Mouse (Mus musculus): Measurements from ENCODE around the gene Agpat1. TPM values are rescaled to one million over a fixed set of nuclear protein-coding genes. Genes with fewer than 3 reads are reported as not detected.

Gene Agpat1
- polyA plus RNA-seq (2015; fragmentation: Nextera tagmentation; extraction: Ambion mirVana): 128 and 130 TPM in 2 replicates

- Histone ChIP-seq H3K4me3 (peak within 1 kb of the TSS; percentile 86), H3K9ac (peak within 1 kb of the TSS; percentile 94), H3K27me3 (replicated peaks) (no peaks in the 10 kb centered on the region), H3K36me3 (replicated peaks) (peaks cover 11% of the 10 kb centered on the region; the same call in 1 of the 2 replicates), H3K4me2 (peak within 1 kb of the TSS; percentile 70), H3K4me1 (peaks cover 51% of the 10 kb centered on the region), H3K9me3 (no peaks in the 10 kb centered on the region), H3K27ac (peak within 1 kb of the TSS; percentile 92)
- 0% methylated on average over 35 of the region's 35 CpGs for whole genome bisulfite sequencing
- ATAC-seq (replicated peaks): peak; percentile 87
Measured at GRCm38 (mm10) chr17:34604061-34604508, at the start of gene Agpat1. Gene Agpat1 (plus strand): TSS chr17:34604262.

GRCm38 (mm10) chr17:34555483-34555882 is 48.6 kb upstream of the Agpat1 start:
- no peak for ATAC-seq (replicated peaks)
- H3K27ac ChIP-seq: no peak overlapping the region
- H3K36me3 ChIP-seq (replicated peaks): no peaks in the 10 kb centered on the region
- no peak overlapping the region for H3K4me3 ChIP-seq
- H3K9me3 ChIP-seq: no peaks in the 10 kb centered on the region
- H3K9ac ChIP-seq: no peak overlapping the region
- 24% methylated on average over 5 of the region's 5 CpGs for WGBS
- H3K27me3 ChIP-seq (replicated peaks): no peaks in the 10 kb centered on the region
- no peaks in the 10 kb centered on the region for H3K4me1 ChIP-seq
- no peak overlapping the region for H3K4me2 ChIP-seq

DNA sequence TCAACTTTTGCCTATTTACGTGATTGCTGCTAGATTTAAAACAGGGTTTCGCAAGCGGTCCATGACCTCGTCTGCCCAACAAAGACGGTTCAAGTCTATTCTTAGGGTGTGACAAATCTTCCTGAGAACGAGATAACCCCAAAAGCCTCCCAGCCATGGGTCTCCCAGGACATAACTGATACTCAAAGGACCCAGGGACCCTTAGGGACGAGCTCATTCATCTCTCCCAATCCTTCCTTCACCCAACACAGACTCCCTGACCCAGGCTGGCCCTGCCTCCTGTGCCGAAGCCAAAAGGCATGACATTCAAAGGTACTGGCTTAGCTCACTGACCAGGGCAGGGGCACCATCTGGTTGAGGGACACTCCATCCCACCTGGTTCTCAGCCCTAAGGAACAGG is 47.7 kb upstream of the Agpat1 start:
- no peaks in the 10 kb centered on the region for H3K9me3 ChIP-seq
- no peak overlapping the region for H3K4me3 ChIP-seq
- H3K9ac ChIP-seq: no peak overlapping the region
- no peaks in the 10 kb centered on the region for H3K36me3 ChIP-seq (replicated peaks)
- no peaks in the 10 kb centered on the region for H3K27me3 ChIP-seq (replicated peaks)
- no peaks in the 10 kb centered on the region for H3K4me1 ChIP-seq
- H3K27ac ChIP-seq: no peak overlapping the region
- H3K4me2 ChIP-seq: no peak overlapping the region
- WGBS: 86% methylated on average over 8 of the region's 8 CpGs
- no peak for ATAC-seq (replicated peaks)

- Histone ChIP-seq H3K27ac (no peak overlapping the region), H3K4me3 (no peak overlapping the region), H3K27me3 (replicated peaks) (no peaks in the 10 kb centered on the region), H3K4me1 (no peaks in the 10 kb centered on the region), H3K4me2 (no peak overlapping the region), H3K36me3 (replicated peaks) (no peaks in the 10 kb centered on the region), H3K9me3 (no peaks in the 10 kb centered on the region), H3K9ac (no peak overlapping the region)
- no peak for ATAC-seq (replicated peaks)
- 81% methylated on average over 11 of the region's 11 CpGs for whole genome bisulfite sequencing
Measured at GRCm38 (mm10) chr17:34557411-34557810, 46.7 kb upstream of the Agpat1 start.

- Histone ChIP-seq H3K27ac (no peak overlapping the region), H3K9ac (no peak overlapping the region), H3K4me2 (no peak overlapping the region), H3K4me1 (no peaks in the 10 kb centered on the region), H3K27me3 (replicated peaks) (no peaks in the 10 kb centered on the region), H3K36me3 (replicated peaks) (no peaks in the 10 kb centered on the region), H3K4me3 (no peak overlapping the region), H3K9me3 (no peaks in the 10 kb centered on the region)
- ATAC-seq (replicated peaks): no peak
- 85% methylated on average over 7 of the region's 7 CpGs for WGBS
Measured at GRCm38 (mm10) chr17:34559116-34559515, 44.9 kb upstream of the Agpat1 start.

GRCm38 (mm10) chr17:34559895-34560294 is 44.2 kb upstream of the Agpat1 start:
- ATAC-seq (replicated peaks): no peak
- Histone ChIP-seq H3K9ac (no peak overlapping the region), H3K4me1 (no peaks in the 10 kb centered on the region), H3K36me3 (replicated peaks) (no peaks in the 10 kb centered on the region), H3K4me2 (no peak overlapping the region), H3K9me3 (no peaks in the 10 kb centered on the region), H3K27me3 (replicated peaks) (no peaks in the 10 kb centered on the region), H3K4me3 (no peak overlapping the region), H3K27ac (no peak overlapping the region)
- WGBS: 29% methylated on average over 15 of the region's 15 CpGs

GRCm38 (mm10) chr17:34560438-34560837 is 43.6 kb upstream of the Agpat1 start:
- H3K4me3 ChIP-seq: no peak overlapping the region
- no peaks in the 10 kb centered on the region for H3K27me3 ChIP-seq (replicated peaks)
- no peaks in the 10 kb centered on the region for H3K4me1 ChIP-seq
- no peak overlapping the region for H3K4me2 ChIP-seq
- no peaks in the 10 kb centered on the region for H3K9me3 ChIP-seq
- ATAC-seq (replicated peaks): no peak
- H3K9ac ChIP-seq: no peak overlapping the region
- H3K27ac ChIP-seq: no peak overlapping the region
- H3K36me3 ChIP-seq (replicated peaks): no peaks in the 10 kb centered on the region
- 88% methylated on average over 6 of the region's 6 CpGs for WGBS

- no peak for ATAC-seq (replicated peaks)
- Histone ChIP-seq H3K9me3 (no peaks in the 10 kb centered on the region), H3K27me3 (replicated peaks) (no peaks in the 10 kb centered on the region), H3K9ac (no peak overlapping the region), H3K36me3 (replicated peaks) (no peaks in the 10 kb centered on the region), H3K4me1 (no peaks in the 10 kb centered on the region), H3K4me3 (no peak overlapping the region), H3K4me2 (no peak overlapping the region), H3K27ac (0 out of 2 replicates have a peak overlapping the region, but pooled peaks have one; percentile 20)
- 42% methylated on average over 8 of the region's 8 CpGs for WGBS
Measured at GRCm38 (mm10) chr17:34561200-34561599, 42.9 kb upstream of the Agpat1 start.

GRCm38 (mm10) chr17:34562595-34562994 is 41.5 kb upstream of the Agpat1 start:
- no peak overlapping the region for H3K4me2 ChIP-seq
- no peak for ATAC-seq (replicated peaks)

GRCm38 (mm10) chr17:34563354-34563753 is 40.7 kb upstream of the Agpat1 start:
- WGBS: 76% methylated on average over 11 of the region's 11 CpGs

More at GRCm38 (mm10) chr17:34562595-34562994, 41.5 kb upstream of the Agpat1 start:
- Histone ChIP-seq H3K27ac (no peak overlapping the region), H3K27me3 (replicated peaks) (0 out of 2 replicates have a peak, but pooled peaks cover 5% of the 10 kb centered on the region), H3K36me3 (replicated peaks) (no peaks in the 10 kb centered on the region), H3K9ac (no peak overlapping the region), H3K9me3 (no peaks in the 10 kb centered on the region), H3K4me3 (no peak overlapping the region), H3K4me1 (no peaks in the 10 kb centered on the region)
- WGBS: 83% methylated on average over 3 of the region's 3 CpGs

DNA sequence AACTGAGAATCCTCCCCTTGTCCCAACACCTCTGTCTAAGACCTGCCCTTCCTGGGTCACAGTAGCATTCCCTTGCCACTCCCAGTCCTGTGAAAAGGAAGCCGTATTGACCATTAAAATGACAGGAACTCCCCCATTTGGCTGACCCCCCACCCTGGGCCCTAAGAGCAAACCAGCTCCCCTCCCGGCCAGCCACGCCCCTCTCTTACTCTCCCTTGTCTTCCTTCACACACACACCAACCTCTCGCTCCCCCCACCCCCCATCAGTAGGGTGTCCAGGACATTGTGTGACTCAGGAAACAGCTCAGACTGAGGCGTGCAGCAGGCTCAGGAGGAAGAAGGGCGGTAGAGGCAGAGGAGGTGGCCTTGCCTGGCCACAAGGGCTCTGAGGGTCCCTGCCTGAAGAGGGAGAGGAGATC is 40.0 kb upstream of the Agpat1 start, which contains the start of gene Notch4:
Gene Notch4, plus strand, starts transcription at position 266 of the 419 bp plus-strand sequence.
- no peak within 1 kb of the TSS for H3K4me3 ChIP-seq
- no peak within 1 kb of the TSS for H3K9ac ChIP-seq
- 0 out of 2 replicates have a peak within 1 kb of the TSS, but pooled peaks have one; percentile 21 for H3K27ac ChIP-seq
- ATAC-seq (replicated peaks): no peak
- 0 out of 2 replicates have a peak within 1 kb of the TSS, but pooled peaks have one; percentile 12 for H3K4me2 ChIP-seq
- no peaks in the 10 kb centered on the region for H3K36me3 ChIP-seq (replicated peaks)
- H3K27me3 ChIP-seq (replicated peaks): 0 out of 2 replicates have a peak, but pooled peaks cover 5% of the 10 kb centered on the region
- 17% methylated on average over 6 of the region's 6 CpGs for WGBS
- H3K9me3 ChIP-seq: no peaks in the 10 kb centered on the region
- H3K4me1 ChIP-seq: no peaks in the 10 kb centered on the region

More at GRCm38 (mm10) chr17:34563354-34563753, 40.7 kb upstream of the Agpat1 start:
- H3K4me3 ChIP-seq: no peak overlapping the region
- ATAC-seq (replicated peaks): no peak
- H3K36me3 ChIP-seq (replicated peaks): no peaks in the 10 kb centered on the region
- no peak overlapping the region for H3K27ac ChIP-seq
- H3K4me2 ChIP-seq: no peak overlapping the region
- H3K4me1 ChIP-seq: no peaks in the 10 kb centered on the region
- H3K9me3 ChIP-seq: no peaks in the 10 kb centered on the region
- no peak overlapping the region for H3K9ac ChIP-seq
- H3K27me3 ChIP-seq (replicated peaks): 0 out of 2 replicates have a peak, but pooled peaks cover 5% of the 10 kb centered on the region

DNA sequence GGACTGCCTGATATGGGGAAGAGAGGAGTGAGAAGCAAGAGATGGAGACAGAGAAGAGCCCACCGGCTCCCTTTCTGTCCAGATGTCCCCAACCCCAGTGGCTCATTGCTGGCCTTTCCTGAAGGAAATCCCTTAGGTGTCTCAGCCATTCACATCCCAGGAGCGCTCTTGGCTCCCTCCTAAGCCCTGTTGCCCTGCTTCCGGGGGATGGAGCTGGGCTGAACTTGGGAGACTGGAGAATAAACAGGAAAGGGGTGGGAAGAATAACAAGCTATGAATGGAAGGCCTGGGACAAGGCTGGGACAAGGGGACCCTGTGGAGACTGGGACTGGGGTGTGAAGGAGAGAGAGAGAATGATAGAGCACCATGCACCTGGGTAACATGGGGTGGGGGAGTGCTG is 39.3 kb upstream of the Agpat1 start:
- Histone ChIP-seq H3K4me1 (no peaks in the 10 kb centered on the region), H3K27me3 (replicated peaks) (0 out of 2 replicates have a peak, but pooled peaks cover 5% of the 10 kb centered on the region), H3K9ac (no peak overlapping the region), H3K36me3 (replicated peaks) (no peaks in the 10 kb centered on the region), H3K27ac (0 out of 2 replicates have a peak overlapping the region, but pooled peaks have one; percentile 21), H3K4me3 (no peak overlapping the region), H3K9me3 (no peaks in the 10 kb centered on the region), H3K4me2 (0 out of 2 replicates have a peak overlapping the region, but pooled peaks have one; percentile 12)
- 64% methylated on average over 3 of the region's 3 CpGs for WGBS
- no peak for ATAC-seq (replicated peaks)

GRCm38 (mm10) chr17:34567311-34567710 is 36.8 kb upstream of the Agpat1 start:
- Histone ChIP-seq H3K36me3 (replicated peaks) (no peaks in the 10 kb centered on the region), H3K27ac (no peak overlapping the region), H3K9ac (no peak overlapping the region), H3K4me1 (no peaks in the 10 kb centered on the region), H3K4me3 (no peak overlapping the region), H3K4me2 (no peak overlapping the region), H3K27me3 (replicated peaks) (0 out of 2 replicates have a peak, but pooled peaks cover 5% of the 10 kb centered on the region), H3K9me3 (no peaks in the 10 kb centered on the region)
- WGBS: 64% methylated on average over 9 of the region's 9 CpGs
- no peak for ATAC-seq (replicated peaks)

Measured in midbrain, embryonic 15.5 days (tissue).